Mouse (Mus musculus) c-Kit-positive CD71-negative TER-119-negative erythroid progenitor cells, embryonic 14.5 days (primary cell): ENCODE measurements around the gene Hibch.
"Not testable (repeated sequence)": the region's sequence is repeated elsewhere in the genome, so short reads cannot be mapped to it uniquely, and the experiment has no call there.

ENCODE experiments used
- DNase-seq: peaks from one replicate; pipeline ENCODE4 v3.0.0-alpha.2; 2013; ENCODE audit warnings: low read depth

Gene Hibch

DNA sequence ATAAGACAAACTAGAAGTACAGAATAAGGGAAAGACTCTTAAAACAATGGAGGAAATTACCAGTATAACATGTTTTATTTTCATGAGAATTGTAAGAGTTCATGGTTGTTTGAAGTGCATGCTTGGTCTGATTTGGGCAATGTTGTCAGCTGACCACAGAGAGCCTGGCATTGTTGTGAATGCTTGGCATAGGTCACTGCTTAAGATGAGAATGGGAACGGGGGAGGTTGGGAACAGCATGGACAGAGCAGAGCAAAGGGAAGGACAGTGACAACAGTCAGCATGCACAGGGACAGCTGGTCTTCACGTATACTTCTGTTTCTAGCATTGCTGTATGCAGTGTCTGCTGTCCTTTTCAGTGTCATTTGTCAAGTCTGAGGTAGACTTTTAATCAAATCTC is 39.5 kb downstream of the Hibch start:
- DNase-seq, result no peak

GRCm38 (mm10) chr1:52909783-52910182 is 65.1 kb downstream of the Hibch start:
- DNase-seq, result no peak

GRCm38 (mm10) chr1:52916655-52917054 is 71.9 kb downstream of the Hibch start:
- no peak for DNase-seq

DNA sequence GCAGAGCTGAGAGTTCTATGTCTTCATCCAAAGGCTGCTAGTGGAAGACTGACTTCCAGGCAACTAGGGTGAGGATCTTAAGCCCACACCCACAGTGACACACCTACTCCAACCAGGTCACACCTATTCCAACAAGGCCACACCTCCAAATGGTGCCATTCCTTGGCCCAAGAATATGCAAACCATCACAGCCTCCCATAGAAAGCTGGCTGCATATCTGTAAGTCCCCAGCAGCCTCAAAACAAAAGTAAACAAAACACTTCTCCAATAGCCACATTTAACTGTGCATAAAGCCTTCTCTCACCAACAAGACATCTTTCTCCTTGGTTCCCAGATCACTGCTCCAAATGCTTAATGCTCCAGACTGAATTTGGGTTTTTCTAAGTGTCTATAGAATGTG is 74.2 kb downstream of the Hibch start:
- DNase-seq, result not testable (repeated sequence)

DNA sequence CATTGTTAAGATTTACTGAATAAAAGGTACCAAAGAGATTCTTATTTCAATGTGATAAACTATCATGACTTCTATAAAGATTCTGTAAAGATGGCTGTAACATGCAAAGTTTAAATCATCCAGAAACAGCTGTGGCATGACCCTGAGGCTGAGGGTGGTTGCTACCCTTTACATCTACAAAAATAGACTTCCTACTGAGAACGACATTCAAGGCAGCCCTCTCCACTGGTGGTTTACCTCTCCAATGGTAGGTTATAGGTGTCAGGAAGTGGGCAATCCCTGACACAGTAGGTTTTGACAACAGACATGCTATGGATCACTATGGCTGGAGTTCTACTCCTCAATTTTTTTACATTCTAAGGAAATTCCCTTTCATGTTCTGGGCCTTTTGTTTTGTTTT is 79.8 kb downstream of the Hibch start:
- not testable (repeated sequence) for DNase-seq

DNA sequence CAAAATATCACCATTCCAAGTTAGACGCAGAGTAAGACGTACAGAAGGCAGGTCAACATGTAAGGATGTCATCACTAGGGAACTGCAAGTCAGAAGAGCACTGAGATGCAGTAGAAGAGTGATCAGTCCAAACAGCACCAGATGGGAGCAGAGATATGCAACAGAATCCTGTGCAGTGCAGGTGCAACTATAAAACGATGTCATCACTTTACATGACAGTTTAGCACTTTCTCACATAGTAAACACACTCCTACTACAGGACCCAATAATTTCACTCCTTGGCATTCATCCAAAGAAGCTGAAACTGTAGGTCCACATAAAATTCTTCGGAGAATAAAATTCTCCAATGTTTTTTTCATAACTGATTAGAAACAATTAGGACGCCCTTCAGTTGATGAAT is 89.8 kb downstream of the Hibch start:
- no peak for DNase-seq

DNA sequence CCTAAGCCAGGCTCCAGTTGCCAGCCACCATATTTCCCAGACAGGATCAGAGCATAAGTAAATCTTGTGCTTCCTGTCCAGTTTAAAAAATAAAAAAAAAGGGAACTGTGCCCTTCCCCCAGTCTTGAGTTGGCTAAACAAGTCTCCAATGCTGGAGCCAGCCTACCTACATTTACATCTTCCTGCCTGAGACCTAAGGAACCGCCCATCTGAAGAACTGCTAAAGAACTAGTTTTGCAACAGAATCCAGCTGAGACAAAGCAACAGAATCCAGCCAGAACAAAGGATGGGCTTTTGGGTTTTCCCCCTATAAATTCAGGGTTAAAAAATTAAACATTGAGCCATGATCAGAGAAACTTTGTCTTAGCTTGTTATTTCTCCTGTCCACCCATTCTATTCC is 94.3 kb downstream of the Hibch start:
- DNase-seq, result no peak

DNA sequence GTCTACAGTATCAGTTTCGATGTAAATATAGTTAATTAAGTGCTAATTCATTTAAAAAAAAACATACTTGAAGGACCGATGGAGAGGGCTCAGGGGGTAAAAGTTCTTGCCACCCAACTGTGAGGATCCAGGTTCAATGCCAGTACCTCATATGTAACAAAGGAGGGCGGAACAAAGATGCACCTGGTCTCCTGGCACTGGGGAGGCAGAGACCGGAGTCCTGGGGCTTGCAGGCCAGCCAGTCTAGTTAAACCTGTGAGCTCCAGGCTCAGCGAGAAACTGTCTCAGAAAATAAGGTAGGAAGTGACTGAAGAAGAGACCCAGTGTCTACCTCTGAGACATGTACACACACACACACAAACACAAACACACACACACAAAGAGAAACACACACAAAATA is 103.2 kb downstream of the Hibch start:
- DNase-seq, result no peak

GRCm38 (mm10) chr1:52951146-52951868 is 106.6 kb downstream of the Hibch start:
- DNase-seq, result no peak

DNA sequence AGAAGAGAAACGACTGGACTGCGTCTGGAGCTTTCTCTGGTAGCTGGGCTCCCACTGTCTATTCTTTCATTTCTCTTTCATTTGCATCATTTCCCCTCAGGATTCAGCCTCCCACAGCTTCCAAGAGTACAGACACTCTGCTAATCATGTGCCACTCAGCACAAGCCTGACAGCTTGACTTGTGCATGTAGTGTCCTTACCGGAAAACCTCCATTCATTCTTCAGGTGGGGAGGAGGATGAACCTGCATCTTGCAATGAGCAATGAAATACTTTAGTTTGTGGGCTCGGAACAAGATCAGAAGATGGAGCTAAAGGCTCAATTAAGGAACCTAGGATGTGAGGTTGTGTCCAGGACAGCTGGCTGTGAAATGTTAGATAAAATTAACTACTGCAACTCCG is 107.4 kb downstream of the Hibch start:
- no peak for DNase-seq

- no peak for DNase-seq
Measured at GRCm38 (mm10) chr1:52952551-52953397, 108.0 kb downstream of the Hibch start.

DNA sequence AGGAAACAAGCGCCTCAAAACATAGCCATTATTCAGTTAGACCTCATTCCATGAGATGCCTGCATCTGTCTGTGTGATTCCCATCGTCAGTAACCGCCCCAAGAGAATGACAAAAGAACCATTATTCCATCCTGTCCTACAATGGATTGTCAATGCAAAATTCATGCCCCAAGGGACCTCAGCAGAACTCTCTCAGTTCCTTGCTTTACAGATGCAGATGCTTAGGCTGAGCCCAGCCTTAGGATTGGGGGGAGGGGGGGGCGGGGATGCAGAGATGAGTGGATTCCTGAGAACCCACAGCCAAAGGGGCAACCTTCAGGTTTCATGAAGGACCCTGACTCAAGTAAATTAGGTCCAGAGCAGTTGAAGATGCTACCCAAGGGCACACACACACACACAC is 108.8 kb downstream of the Hibch start:
- no peak for DNase-seq

DNA sequence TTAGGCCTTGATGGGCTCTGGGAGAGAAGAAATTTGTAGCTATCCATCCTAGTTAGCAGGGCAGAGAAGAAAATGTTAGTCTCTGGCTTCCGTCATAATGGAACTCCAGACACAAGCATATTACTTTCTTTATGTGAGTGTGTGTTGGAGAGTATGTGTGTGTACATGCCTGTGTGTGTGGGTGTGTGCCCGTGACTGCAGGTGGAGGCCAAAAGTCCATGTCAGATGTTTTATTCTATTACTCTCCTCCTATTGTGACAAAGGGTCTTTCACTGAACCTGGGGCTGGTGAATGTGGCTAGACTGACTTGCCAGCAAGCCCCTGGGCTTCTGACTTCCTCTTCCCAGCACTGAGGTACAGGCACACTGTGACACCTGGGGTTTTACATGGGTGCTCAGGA is 109.7 kb downstream of the Hibch start:
- DNase-seq, result no peak

DNA sequence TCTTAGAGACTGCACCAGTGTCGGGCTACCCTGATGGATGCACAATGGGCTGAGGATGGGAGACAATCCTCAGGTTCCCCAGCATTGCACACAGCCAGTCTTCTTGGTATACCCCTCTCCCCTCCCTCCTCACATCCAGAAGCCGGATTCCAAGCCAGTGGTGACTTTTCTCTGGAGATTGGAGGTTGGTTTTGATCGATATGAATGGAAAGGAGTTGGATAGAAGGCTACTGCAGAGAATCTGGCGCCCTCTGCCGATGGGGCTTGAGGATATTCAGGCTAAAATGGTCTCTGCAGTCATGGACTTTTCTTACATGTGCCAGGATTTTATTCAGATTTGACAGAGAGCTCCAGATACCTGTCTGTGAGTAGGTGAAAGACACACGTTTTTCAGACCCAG is 110.4 kb downstream of the Hibch start:
- no peak for DNase-seq

DNA sequence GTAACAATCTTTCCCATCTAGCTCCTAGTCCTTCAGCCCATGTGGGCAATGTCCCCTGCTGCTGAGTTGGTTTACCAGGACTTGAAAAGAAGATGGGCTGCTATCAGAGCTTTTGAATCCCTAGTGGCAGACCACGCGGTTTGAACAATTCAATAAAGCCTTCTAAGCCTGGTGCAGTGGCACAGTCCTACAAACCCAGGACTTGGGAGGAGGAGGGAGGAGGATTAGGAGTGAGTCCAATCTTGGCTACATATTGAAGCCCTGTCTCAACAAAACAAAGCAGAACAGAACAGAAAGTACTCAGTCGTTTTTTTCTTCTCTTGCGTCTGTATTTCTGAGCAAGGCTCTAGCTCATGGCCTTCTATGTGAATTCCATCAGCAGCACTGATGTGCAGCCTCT is 112.0 kb downstream of the Hibch start:
- no peak for DNase-seq

- DNase-seq, result no peak
Measured at GRCm38 (mm10) chr1:52960191-52960590, 115.5 kb downstream of the Hibch start.

GRCm38 (mm10) chr1:52963097-52963496 is 118.4 kb downstream of the Hibch start:
- DNase-seq, result no peak

GRCm38 (mm10) chr1:52964581-52964980 is 119.9 kb downstream of the Hibch start:
- DNase-seq, result no peak
